Mouse (Mus musculus) kidney, embryonic 15.5 days (tissue): ENCODE measurements around the gene 9130023H24Rik. TPM values are rescaled to one million over a fixed set of nuclear protein-coding genes. Genes with fewer than 3 reads are reported as not detected.
A peak's percentile ranks its signal among the peaks of the same experiment; 100 is the strongest.

Source experiments
- ATAC-seq: fragments of 200-750 bp; cut with Nextera tagmentation; replicated peaks from 2 replicates; pipeline ENCODE4 v1.8.0; 2017; ENCODE audit warnings: moderate TSS enrichment; ENCODE audit not compliant: low FRiP score
- H3K27ac ChIP-seq: fragments of 300-500 bp; sonication (generic); 2 replicates; pipeline ENCODE4 v1.5.1; 2015; ENCODE audit warnings: mild to moderate bottlenecking, inconsistent platforms
- H3K27me3 ChIP-seq: fragments of 300-500 bp; sonication (generic); 2 replicates; pipeline ENCODE4 v1.6.1; 2015; ENCODE audit warnings: inconsistent platforms
- H3K36me3 ChIP-seq: fragments of 300-500 bp; sonication (generic); 2 replicates; pipeline ENCODE4 v1.6.1; 2015; ENCODE audit warnings: inconsistent platforms
- H3K4me1 ChIP-seq: fragments of 300-500 bp; sonication (generic); 2 replicates; pipeline ENCODE4 v1.6.1; 2015; ENCODE audit warnings: inconsistent platforms
- H3K4me2 ChIP-seq: fragments of 300-500 bp; sonication (generic); 2 replicates; pipeline ENCODE4 v1.6.1; 2015; ENCODE audit warnings: moderate library complexity, mild to moderate bottlenecking, inconsistent platforms
- H3K4me3 ChIP-seq: fragments of 300-500 bp; sonication (generic); replicated peaks from 2 replicates; pipeline ENCODE4 v1.5.1; 2015; ENCODE audit warnings: mild to moderate bottlenecking, inconsistent platforms
- H3K9ac ChIP-seq: fragments of 300-500 bp; sonication (generic); 2 replicates; pipeline ENCODE4 v1.6.1; 2015; ENCODE audit warnings: mild to moderate bottlenecking, inconsistent platforms
- H3K9me3 ChIP-seq: fragments of 300-500 bp; sonication (generic); replicated peaks from 2 replicates; pipeline ENCODE4 v1.6.1; 2016; ENCODE audit warnings: inconsistent platforms
- WGBS: fragments of 180-500 bp; shearing (Covaris S2); methylation state at CpG from one replicate; pipeline ENCODE4 v1.1.7; 2015; ENCODE audit warnings: mixed read lengths; 5-methylcytosine and 5-hydroxymethylcytosine counted together
- polyA plus RNA-seq: library from polyadenylated mRNA; unstranded; fragments of >200 nt; fragmentation: Nextera tagmentation; extraction: Ambion mirVana; gene quantifications from 2 replicates; pipeline ENCODE4 v1.2.1, GENCODE M21; 2015

9130023H24Rik gene
- polyA plus RNA-seq: 8.3 and 8.7 TPM in 2 replicates

GRCm38 (mm10) chr7:128237927-128238778 lies at the start of gene 9130023H24Rik:
TSS of gene 9130023H24Rik (minus strand) at chr7:128238031.
- peak within 1 kb of the TSS; percentile 74 for H3K4me3 ChIP-seq
- H3K9ac ChIP-seq: peak within 1 kb of the TSS; percentile 75
- no peaks in the 10 kb centered on the region for H3K9me3 ChIP-seq
- H3K27me3 ChIP-seq: no peaks in the 10 kb centered on the region
- under 1% methylated on average over 72 of the region's 72 CpGs for WGBS
- H3K36me3 ChIP-seq: peaks cover 42% of the 10 kb centered on the region
- H3K4me1 ChIP-seq: peaks cover 22% of the 10 kb centered on the region
- peak; percentile 92 for ATAC-seq
- peak within 1 kb of the TSS; percentile 77 for H3K4me2 ChIP-seq
- H3K27ac ChIP-seq: peak within 1 kb of the TSS; percentile 99

GRCm38 (mm10) chr7:128285060-128285459 lies 47.2 kb upstream of the 9130023H24Rik start:
- no peak overlapping the region for H3K4me2 ChIP-seq
- H3K27me3 ChIP-seq: no peaks in the 10 kb centered on the region
- 88% methylated on average over 8 of the region's 8 CpGs for WGBS
- no peak for ATAC-seq
- H3K9ac ChIP-seq: no peak overlapping the region
- no peaks in the 10 kb centered on the region for H3K9me3 ChIP-seq
- peaks cover 12% of the 10 kb centered on the region; the same call in 1 of the 2 replicates for H3K4me1 ChIP-seq
- H3K27ac ChIP-seq: no peak overlapping the region
- peaks cover 69% of the 10 kb centered on the region for H3K36me3 ChIP-seq
- H3K4me3 ChIP-seq: no peak overlapping the region

GRCm38 (mm10) chr7:128284047-128284446 lies 46.2 kb upstream of the 9130023H24Rik start:
- H3K9me3 ChIP-seq: no peaks in the 10 kb centered on the region
- H3K9ac ChIP-seq: no peak overlapping the region
- no peaks in the 10 kb centered on the region for H3K27me3 ChIP-seq
- ATAC-seq: peak; percentile 49; the same call in 1 of the 2 replicates
- H3K4me1 ChIP-seq: peaks cover 9% of the 10 kb centered on the region; the same call in 1 of the 2 replicates
- 48% methylated on average over 5 of the region's 5 CpGs for whole genome bisulfite sequencing
- 0 out of 2 replicates have a peak overlapping the region, but pooled peaks have one; percentile 1 for H3K27ac ChIP-seq
- no peak overlapping the region for H3K4me3 ChIP-seq
- H3K4me2 ChIP-seq: no peak overlapping the region
- peaks cover 73% of the 10 kb centered on the region for H3K36me3 ChIP-seq

- ATAC-seq: no peak
- peak overlapping the region; percentile 22; the same call in 1 of the 2 replicates for H3K27ac ChIP-seq
- 29% methylated on average over 7 of the region's 7 CpGs for WGBS
Observed at GRCm38 (mm10) chr7:128282532-128283244, 44.9 kb upstream of the 9130023H24Rik start.

GRCm38 (mm10) chr7:128281765-128282164 lies 43.9 kb upstream of the 9130023H24Rik start:
- Histone ChIP-seq H3K9ac (no peak overlapping the region), H3K36me3 (peaks cover 73% of the 10 kb centered on the region), H3K4me2 (no peak overlapping the region), H3K9me3 (no peaks in the 10 kb centered on the region), H3K27ac (no peak overlapping the region), H3K4me3 (no peak overlapping the region), H3K27me3 (no peaks in the 10 kb centered on the region), H3K4me1 (peaks cover 6% of the 10 kb centered on the region; the same call in 1 of the 2 replicates)
- 90% methylated on average over 11 of the region's 11 CpGs for WGBS
- ATAC-seq: no peak

More at GRCm38 (mm10) chr7:128282532-128283244, 44.9 kb upstream of the 9130023H24Rik start:
- H3K9me3 ChIP-seq: no peaks in the 10 kb centered on the region
- no peak overlapping the region for H3K4me2 ChIP-seq
- H3K9ac ChIP-seq: no peak overlapping the region
- no peaks in the 10 kb centered on the region for H3K27me3 ChIP-seq
- peaks cover 73% of the 10 kb centered on the region for H3K36me3 ChIP-seq
- H3K4me3 ChIP-seq: no peak overlapping the region
- peaks cover 6% of the 10 kb centered on the region; the same call in 1 of the 2 replicates for H3K4me1 ChIP-seq

- no peak for ATAC-seq
- Histone ChIP-seq H3K9ac (no peak overlapping the region), H3K4me1 (peaks cover 6% of the 10 kb centered on the region; the same call in 1 of the 2 replicates), H3K36me3 (peaks cover 73% of the 10 kb centered on the region), H3K4me2 (no peak overlapping the region), H3K27ac (no peak overlapping the region), H3K4me3 (no peak overlapping the region), H3K9me3 (no peaks in the 10 kb centered on the region), H3K27me3 (no peaks in the 10 kb centered on the region)
- WGBS: 92% methylated on average over 4 of the region's 4 CpGs
Observed at GRCm38 (mm10) chr7:128279750-128280149, 41.9 kb upstream of the 9130023H24Rik start.

- Histone ChIP-seq H3K4me3 (no peak overlapping the region), H3K27me3 (no peaks in the 10 kb centered on the region), H3K4me1 (no peaks in the 10 kb centered on the region), H3K9me3 (no peaks in the 10 kb centered on the region), H3K4me2 (no peak overlapping the region), H3K9ac (no peak overlapping the region), H3K36me3 (peaks cover 99% of the 10 kb centered on the region), H3K27ac (no peak overlapping the region)
- ATAC-seq: no peak
- WGBS: 92% methylated on average over 6 of the region's 6 CpGs
Observed at GRCm38 (mm10) chr7:128276051-128276450, 38.2 kb upstream of the 9130023H24Rik start.

- no peaks in the 10 kb centered on the region for H3K9me3 ChIP-seq
- WGBS: 95% methylated on average over 9 of the region's 9 CpGs
- no peak for ATAC-seq
- H3K4me1 ChIP-seq: no peaks in the 10 kb centered on the region
- H3K27ac ChIP-seq: no peak overlapping the region
- H3K9ac ChIP-seq: no peak overlapping the region
- H3K36me3 ChIP-seq: peaks cover 59% of the 10 kb centered on the region
- H3K4me2 ChIP-seq: no peak overlapping the region
- no peak overlapping the region for H3K4me3 ChIP-seq
- no peaks in the 10 kb centered on the region for H3K27me3 ChIP-seq
Observed at GRCm38 (mm10) chr7:128271496-128271895, 33.7 kb upstream of the 9130023H24Rik start.

- 60% methylated on average over 13 of the region's 13 CpGs for WGBS
- H3K27ac ChIP-seq: no peak overlapping the region
- no peak overlapping the region for H3K4me2 ChIP-seq
- no peak overlapping the region for H3K4me3 ChIP-seq
- H3K9me3 ChIP-seq: no peaks in the 10 kb centered on the region
- H3K36me3 ChIP-seq: peaks cover 48% of the 10 kb centered on the region
- H3K27me3 ChIP-seq: no peaks in the 10 kb centered on the region
- no peak overlapping the region for H3K9ac ChIP-seq
- H3K4me1 ChIP-seq: no peaks in the 10 kb centered on the region
- peak; percentile 63 for ATAC-seq
Observed at GRCm38 (mm10) chr7:128270431-128270850, 32.6 kb upstream of the 9130023H24Rik start.

- no peak overlapping the region for H3K4me2 ChIP-seq
- H3K4me3 ChIP-seq: no peak overlapping the region
- H3K27ac ChIP-seq: no peak overlapping the region
- WGBS: 39% methylated on average over 7 of the region's 7 CpGs
- H3K9me3 ChIP-seq: no peaks in the 10 kb centered on the region
- H3K4me1 ChIP-seq: no peaks in the 10 kb centered on the region
- no peak overlapping the region for H3K9ac ChIP-seq
- no peak for ATAC-seq
- peaks cover 22% of the 10 kb centered on the region for H3K36me3 ChIP-seq
- no peaks in the 10 kb centered on the region for H3K27me3 ChIP-seq
Observed at GRCm38 (mm10) chr7:128267813-128268212, 30.0 kb upstream of the 9130023H24Rik start.

GRCm38 (mm10) chr7:128267391-128267790 lies 29.6 kb upstream of the 9130023H24Rik start:
- H3K9me3 ChIP-seq: no peaks in the 10 kb centered on the region
- whole genome bisulfite sequencing: 68% methylated on average over 13 of the region's 13 CpGs

GRCm38 (mm10) chr7:128266056-128266455 lies 28.2 kb upstream of the 9130023H24Rik start:
- H3K27me3 ChIP-seq: no peaks in the 10 kb centered on the region
- no peaks in the 10 kb centered on the region for H3K9me3 ChIP-seq
- no peaks in the 10 kb centered on the region for H3K4me1 ChIP-seq
- no peak overlapping the region for H3K9ac ChIP-seq
- H3K27ac ChIP-seq: no peak overlapping the region
- no peak overlapping the region for H3K4me2 ChIP-seq
- 81% methylated on average over 5 of the region's 5 CpGs for WGBS
- H3K36me3 ChIP-seq: peaks cover 4% of the 10 kb centered on the region; the same call in 1 of the 2 replicates
- ATAC-seq: no peak
- no peak overlapping the region for H3K4me3 ChIP-seq

More at GRCm38 (mm10) chr7:128267391-128267790, 29.6 kb upstream of the 9130023H24Rik start:
- Histone ChIP-seq H3K4me3 (no peak overlapping the region), H3K27me3 (no peaks in the 10 kb centered on the region), H3K27ac (no peak overlapping the region), H3K4me1 (no peaks in the 10 kb centered on the region), H3K4me2 (no peak overlapping the region), H3K36me3 (peaks cover 18% of the 10 kb centered on the region), H3K9ac (no peak overlapping the region)
- ATAC-seq: no peak
